ENCODE assay signal across 17 mouse cellular contexts in the genomic region with DNA sequence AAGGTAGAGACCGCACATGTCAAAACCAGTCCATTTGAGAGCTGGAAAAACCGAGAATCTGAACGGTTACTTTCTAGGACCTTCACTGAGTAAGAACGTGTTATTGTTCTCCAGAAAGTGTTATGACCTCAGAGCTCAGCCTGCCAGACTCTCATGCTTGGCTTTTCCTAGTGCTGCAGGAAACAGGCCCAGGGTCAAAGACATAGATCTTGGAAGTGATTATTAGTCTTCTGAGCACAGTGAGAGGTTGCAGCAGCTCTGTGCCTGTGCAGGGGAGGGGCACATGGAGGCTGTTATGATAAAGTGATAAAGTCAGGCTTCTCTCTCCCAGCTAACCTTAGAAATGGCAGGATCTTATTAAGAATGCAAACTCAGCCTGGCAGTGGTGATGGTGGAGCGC.
A peak's percentile ranks its signal among the peaks of the same experiment; 100 is the strongest.
DNase-seq lines count a peak whose midpoint lies in the region; ATAC-seq and TF ChIP-seq lines count a peak whose summit lies in the region.
"Had no signal": no experiment of that assay in that cellular context is flagged by ENCODE, and none has a peak within 500 bp of the region (broad histone marks: within the 10 kb centered on the region; RNA-seq: fewer than 3 reads in every experiment).

No protein-coding gene starts in this region.

- no peak overlapping the region for H3K9ac ChIP-seq in embryonic facial prominence, embryonic 14.5 days (ENCODE audit: low read depth, low read length)
- H3K9ac ChIP-seq in limb, embryonic 13.5 days, result no peak overlapping the region
- no peak overlapping the region for H3K9ac ChIP-seq in hindbrain, postnatal 0 days (replicated peaks; ENCODE audit: low read length)
- H3K9ac ChIP-seq: embryonic facial prominence, embryonic 12.5 days; liver, postnatal 0 days; neural tube, embryonic 12.5 days had no signal

- H3K27ac ChIP-seq in embryonic facial prominence, embryonic 14.5 days (replicated peaks; ENCODE audit: low read depth, low read length), result no peak overlapping the region
- H3K27ac ChIP-seq in embryonic facial prominence, embryonic 10.5 days (replicated peaks), result no peak overlapping the region
- H3K27ac ChIP-seq in limb, embryonic 13.5 days, result no peak overlapping the region
- H3K27ac ChIP-seq in limb, embryonic 10.5 days, result no peak overlapping the region
- no peak overlapping the region for H3K27ac ChIP-seq in hindbrain, postnatal 0 days
- H3K27ac ChIP-seq: embryonic facial prominence, embryonic 12.5 days; hindbrain, embryonic 10.5 days; neural tube, embryonic 12.5 days had no signal

- H3K36me3 ChIP-seq in embryonic facial prominence, embryonic 14.5 days (ENCODE audit: control insufficient read depth, insufficient read depth, low read length), result no peaks in the 10 kb centered on the region
- no peaks in the 10 kb centered on the region for H3K36me3 ChIP-seq in embryonic facial prominence, embryonic 10.5 days (replicated peaks)
- H3K36me3 ChIP-seq in limb, embryonic 13.5 days, result no peaks in the 10 kb centered on the region
- no peaks in the 10 kb centered on the region for H3K36me3 ChIP-seq in limb, embryonic 10.5 days
- H3K36me3 ChIP-seq in hindbrain, postnatal 0 days (ENCODE audit: insufficient read depth, low read length), result no peaks in the 10 kb centered on the region
- H3K36me3 ChIP-seq: embryonic facial prominence, embryonic 12.5 days; hindbrain, embryonic 10.5 days; neural tube, embryonic 12.5 days had no signal

- TF ChIP-seq CTCF in hindbrain, postnatal 0 days (IDR thresholded peaks at IDR 0.05; ENCODE audit: low read depth), result no peak

- ATAC-seq in embryonic facial prominence, embryonic 14.5 days (ENCODE audit: low read depth), result no peak
- peak; percentile 32; the same call in 1 of the 2 replicates for ATAC-seq in limb, embryonic 13.5 days (ENCODE audit: low FRiP score, low read depth)
- ATAC-seq in hindbrain, postnatal 0 days, result no peak
- ATAC-seq: forebrain, embryonic 16.5 days; liver, postnatal 0 days had no signal

- peak; percentile 10 for DNase-seq in embryonic facial prominence, embryonic 14.5 days (ENCODE audit: low spot score)
- DNase-seq in embryonic facial prominence, embryonic 10.5 days (ENCODE audit: low spot score), result no peak
- DNase-seq in limb, embryonic 10.5 days (ENCODE audit: low spot score), result no peak
- peak; percentile 4 for DNase-seq in gastrocnemius, postnatal 10 days
- no peak for DNase-seq in natural killer cell, adult 2 months (ENCODE audit: low spot score in 2 of 2)
- DNase-seq in hindbrain, postnatal 0 days (ENCODE audit: low spot score), result no peak
- DNase-seq: cerebellum, adult 2 months; liver; liver, postnatal 0 days; lung, postnatal 14 days; thymus, postnatal 25 days had no signal

- no peaks in the 10 kb centered on the region for H3K27me3 ChIP-seq in embryonic facial prominence, embryonic 14.5 days (replicated peaks; ENCODE audit: control insufficient read depth, insufficient read depth, low read length)
- H3K27me3 ChIP-seq in embryonic facial prominence, embryonic 10.5 days (replicated peaks; ENCODE audit: low read depth, poor library complexity, severe bottlenecking), result no peaks in the 10 kb centered on the region
- no peaks in the 10 kb centered on the region for H3K27me3 ChIP-seq in limb, embryonic 13.5 days
- no peaks in the 10 kb centered on the region for H3K27me3 ChIP-seq in limb, embryonic 10.5 days (ENCODE audit: low read depth, poor library complexity, severe bottlenecking)
- H3K27me3 ChIP-seq in hindbrain, postnatal 0 days (ENCODE audit: insufficient read depth, low read length), result no peaks in the 10 kb centered on the region
- H3K27me3 ChIP-seq: embryonic facial prominence, embryonic 12.5 days; megakaryocyte, embryonic 14.5 days; neural tube, embryonic 12.5 days had no signal

- H3K4me1 ChIP-seq in embryonic facial prominence, embryonic 14.5 days (ENCODE audit: control insufficient read depth, insufficient read depth, low read length), result no peaks in the 10 kb centered on the region
- H3K4me1 ChIP-seq in embryonic facial prominence, embryonic 10.5 days, result 0 out of 2 replicates have a peak, but pooled peaks cover 3% of the 10 kb centered on the region
- no peaks in the 10 kb centered on the region for H3K4me1 ChIP-seq in limb, embryonic 13.5 days
- H3K4me1 ChIP-seq in limb, embryonic 10.5 days, result peaks cover 6% of the 10 kb centered on the region; the same call in 1 of the 2 replicates
- H3K4me1 ChIP-seq in hindbrain, postnatal 0 days (ENCODE audit: insufficient read depth, low read length), result no peaks in the 10 kb centered on the region
- H3K4me1 ChIP-seq: embryonic facial prominence, embryonic 12.5 days; hindbrain, embryonic 10.5 days; megakaryocyte, embryonic 14.5 days; neural tube, embryonic 12.5 days had no signal

- WGBS in embryonic facial prominence, embryonic 14.5 days, result 69% methylated on average over 5 of the region's 5 CpGs
- 88% methylated on average over 5 of the region's 5 CpGs for WGBS in embryonic facial prominence, embryonic 10.5 days
- 75% methylated on average over 5 of the region's 5 CpGs for WGBS in limb, embryonic 13.5 days
- whole genome bisulfite sequencing in limb, embryonic 10.5 days, result 80% methylated on average over 5 of the region's 5 CpGs
- WGBS in hindbrain, postnatal 0 days, result 84% methylated on average over 5 of the region's 5 CpGs

- no peaks in the 10 kb centered on the region for H3K9me3 ChIP-seq in embryonic facial prominence, embryonic 14.5 days (ENCODE audit: control insufficient read depth, low read length)
- no peaks in the 10 kb centered on the region for H3K9me3 ChIP-seq in embryonic facial prominence, embryonic 10.5 days
- no peaks in the 10 kb centered on the region for H3K9me3 ChIP-seq in limb, embryonic 13.5 days
- H3K9me3 ChIP-seq in limb, embryonic 10.5 days (replicated peaks), result no peaks in the 10 kb centered on the region
- no peaks in the 10 kb centered on the region for H3K9me3 ChIP-seq in hindbrain, postnatal 0 days (ENCODE audit: low read length)
- H3K9me3 ChIP-seq: embryonic facial prominence, embryonic 12.5 days; hindbrain, embryonic 10.5 days; megakaryocyte, embryonic 14.5 days; neural tube, embryonic 12.5 days had no signal

- no peak overlapping the region for H3K4me2 ChIP-seq in embryonic facial prominence, embryonic 14.5 days (ENCODE audit: low read depth, low read length)
- H3K4me2 ChIP-seq in limb, embryonic 13.5 days (replicated peaks), result no peak overlapping the region
- H3K4me2 ChIP-seq in hindbrain, postnatal 0 days (ENCODE audit: low read depth, low read length), result no peak overlapping the region
- H3K4me2 ChIP-seq: embryonic facial prominence, embryonic 12.5 days; neural tube, embryonic 12.5 days had no signal

- no peak overlapping the region for H3K4me3 ChIP-seq in embryonic facial prominence, embryonic 14.5 days (ENCODE audit: low read depth, low read length)
- no peak overlapping the region for H3K4me3 ChIP-seq in embryonic facial prominence, embryonic 10.5 days
- no peak overlapping the region for H3K4me3 ChIP-seq in limb, embryonic 13.5 days
- no peak overlapping the region for H3K4me3 ChIP-seq in limb, embryonic 10.5 days
- no peak overlapping the region for H3K4me3 ChIP-seq in hindbrain, postnatal 0 days (ENCODE audit: low read length)
- H3K4me3 ChIP-seq: embryonic facial prominence, embryonic 12.5 days; hindbrain, embryonic 10.5 days; megakaryocyte, embryonic 14.5 days; neural tube, embryonic 12.5 days had no signal

Comparison
In these comparisons a context has a peak if more than half of its experiments do, and no peak if none do; other contexts are left out.
1. DNase-seq: peak in embryonic facial prominence, embryonic 14.5 days (single experiment) and gastrocnemius, postnatal 10 days (single experiment); none in embryonic facial prominence, embryonic 10.5 days (single experiment), limb, embryonic 10.5 days (single experiment), natural killer cell, adult 2 months (0 of 2) and hindbrain, postnatal 0 days (single experiment).